Mouse (Mus musculus): Measurements from ENCODE around the gene Mapk14. TPM values are rescaled to one million over a fixed set of nuclear protein-coding genes. Genes with fewer than 3 reads are reported as not detected.
A peak's percentile ranks its signal among the peaks of the same experiment; 100 is the strongest.

Mapk14 gene
- polyA plus RNA-seq, 1 experiment = 98.9 TPM

GRCm38 (mm10) chr17:28693086-28693485 lies 2.0 kb downstream of the Mapk14 start:
- TF ChIP-seq GATA1 (IDR thresholded peaks at IDR 0.05; ENCODE audit: low read length) = no peak

GRCm38 (mm10) chr17:28694078-28694477 lies 2.9 kb downstream of the Mapk14 start:
- no peak for TF ChIP-seq GATA1 (IDR thresholded peaks at IDR 0.05; ENCODE audit: low read length)

GRCm38 (mm10) chr17:28694832-28695231 lies 3.7 kb downstream of the Mapk14 start:
- TF ChIP-seq GATA1 (IDR thresholded peaks at IDR 0.05; ENCODE audit: low read length) = no peak

GRCm38 (mm10) chr17:28696641-28697040 lies 5.5 kb downstream of the Mapk14 start:
- peak; percentile 18 for TF ChIP-seq GATA1 (IDR thresholded peaks at IDR 0.05; ENCODE audit: low read length)

- TF ChIP-seq GATA1 (IDR thresholded peaks at IDR 0.05; ENCODE audit: low read length) = no peak
Observed at GRCm38 (mm10) chr17:28697290-28698195, 6.4 kb downstream of the Mapk14 start.

GRCm38 (mm10) chr17:28698245-28698644 lies 7.1 kb downstream of the Mapk14 start:
- TF ChIP-seq GATA1 (IDR thresholded peaks at IDR 0.05; ENCODE audit: low read length) = no peak

- no peak for TF ChIP-seq GATA1 (IDR thresholded peaks at IDR 0.05; ENCODE audit: low read length)
Observed at GRCm38 (mm10) chr17:28698672-28699071, 7.5 kb downstream of the Mapk14 start.

- TF ChIP-seq GATA1 (IDR thresholded peaks at IDR 0.05; ENCODE audit: low read length) = peak; percentile 58
Observed at GRCm38 (mm10) chr17:28699789-28700188, 8.7 kb downstream of the Mapk14 start.

GRCm38 (mm10) chr17:28701171-28701570 lies 10.0 kb downstream of the Mapk14 start:
- TF ChIP-seq GATA1 (IDR thresholded peaks at IDR 0.05; ENCODE audit: low read length) = no peak

GRCm38 (mm10) chr17:28701737-28702136 lies 10.6 kb downstream of the Mapk14 start:
- TF ChIP-seq GATA1 (IDR thresholded peaks at IDR 0.05; ENCODE audit: low read length) = no peak

GRCm38 (mm10) chr17:28702646-28703045 lies 11.5 kb downstream of the Mapk14 start:
- TF ChIP-seq GATA1 (IDR thresholded peaks at IDR 0.05; ENCODE audit: low read length) = no peak

- no peak for TF ChIP-seq GATA1 (IDR thresholded peaks at IDR 0.05; ENCODE audit: low read length)
Observed at GRCm38 (mm10) chr17:28706697-28707096, 15.6 kb downstream of the Mapk14 start.

GRCm38 (mm10) chr17:28707136-28707627 lies 16.1 kb downstream of the Mapk14 start:
- no peak for TF ChIP-seq GATA1 (IDR thresholded peaks at IDR 0.05; ENCODE audit: low read length)

GRCm38 (mm10) chr17:28707816-28708215 lies 16.7 kb downstream of the Mapk14 start:
- TF ChIP-seq GATA1 (IDR thresholded peaks at IDR 0.05; ENCODE audit: low read length) = no peak

GRCm38 (mm10) chr17:28708989-28709388 lies 17.9 kb downstream of the Mapk14 start:
- TF ChIP-seq GATA1 (IDR thresholded peaks at IDR 0.05; ENCODE audit: low read length) = no peak

- no peak for TF ChIP-seq GATA1 (IDR thresholded peaks at IDR 0.05; ENCODE audit: low read length)
Observed at GRCm38 (mm10) chr17:28709552-28710290, 18.6 kb downstream of the Mapk14 start.
